Mouse (Mus musculus): ENCODE measurements around the gene Trpc4. TPM values are rescaled to one million over a fixed set of nuclear protein-coding genes. Genes with fewer than 3 reads are reported as not detected.

The Trpc4 gene
- polyA plus RNA-seq, 1 experiment from 2014 or later = 0.38 TPM

DNA sequence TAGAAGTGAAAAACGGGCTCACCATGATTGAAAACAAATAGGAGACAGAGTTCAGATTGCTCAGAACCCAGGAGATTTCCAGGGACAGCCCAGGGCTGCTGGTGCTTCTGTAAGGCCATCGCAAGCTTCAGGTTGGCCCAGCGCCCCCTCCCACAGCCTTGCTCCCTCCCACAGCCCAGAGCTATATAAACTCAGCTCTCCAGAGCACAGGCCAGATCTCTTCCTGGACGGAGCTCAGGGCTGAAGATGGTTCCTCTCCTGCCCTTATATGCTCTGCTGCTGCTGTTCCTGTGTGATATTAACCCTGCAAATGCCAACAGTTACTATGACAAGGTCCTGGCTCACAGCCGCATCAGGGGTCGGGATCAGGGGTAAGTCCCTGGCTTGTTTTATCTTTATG is 205.1 kb downstream of the Trpc4 start, which contains the start of gene Postn:
TSS of gene Postn (plus strand) at position 213 of the 400 bp plus-strand sequence.
- Histone ChIP-seq H3K9ac (ENCODE audit: low read length) (peak within 1 kb of the TSS; percentile 65), H3K4me3 (ENCODE audit: control insufficient read depth in 1 of 2, insufficient read depth in 1 of 2, low read depth in 1 of 2, low read length in 2 of 2) (peak within 1 kb of the TSS; percentile 35 to 38)
- 29% methylated on average over 6 of the region's 6 CpGs for WGBS

DNA sequence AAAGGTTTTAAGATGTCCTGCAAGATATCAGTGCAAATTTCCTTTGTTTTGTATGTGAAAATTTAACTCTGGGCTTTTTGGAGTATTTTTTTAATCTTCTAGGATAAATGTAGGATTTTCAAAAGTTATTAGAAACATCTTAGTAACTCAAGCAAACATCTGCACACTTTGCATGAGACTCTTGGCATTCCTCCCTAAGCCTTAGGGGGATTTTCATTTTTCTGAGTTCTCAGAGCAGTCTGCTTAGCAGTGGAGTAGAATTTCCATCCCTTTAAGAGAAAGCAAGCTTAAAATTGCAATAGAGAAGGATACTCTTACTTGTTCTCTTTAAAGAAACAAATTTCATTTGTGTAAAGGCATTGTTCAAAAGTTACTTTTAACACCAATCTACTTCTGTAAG is 205.8 kb downstream of the Trpc4 start:
- no peak overlapping the region; a peak in 1 of 4 replicates for H3K27ac ChIP-seq (replicated peaks in 1 of 2; ENCODE audit: control insufficient read depth in 1 of 2, insufficient read depth in 1 of 2, low read depth in 2 of 2, low read length in 2 of 2)
- peak overlapping the region; percentile 53 for H3K4me2 ChIP-seq (ENCODE audit: low read length)
- H3K9ac ChIP-seq (ENCODE audit: low read length) = peak overlapping the region; percentile 61
- H3K4me1 ChIP-seq (ENCODE audit: control insufficient read depth in 2 of 2, insufficient read depth in 2 of 2, low read length in 2 of 2) = peaks cover 0 to 2% of the 10 kb centered on the region in 2 experiments; a peak in 2 of 4 replicates
- H3K4me3 ChIP-seq (ENCODE audit: control insufficient read depth in 1 of 2, insufficient read depth in 1 of 2, low read depth in 1 of 2, low read length in 2 of 2) = peak overlapping the region in 1 of 2 experiments; percentile 35; a peak in 3 of 4 replicates
- ATAC-seq (ENCODE audit: insufficient number of reproducible peaks, insufficient read depth, low FRiP score, low read depth) = no peak
- no peaks in the 10 kb centered on the region for H3K27me3 ChIP-seq (ENCODE audit: control insufficient read depth, insufficient read depth, low read length)
- H3K36me3 ChIP-seq (ENCODE audit: control insufficient read depth, insufficient read depth, low read length) = peaks cover 14% of the 10 kb centered on the region; the same call in 1 of the 2 replicates
- H3K9me3 ChIP-seq (ENCODE audit: control insufficient read depth, low read length) = no peaks in the 10 kb centered on the region

More for the DNA sequence above, 205.1 kb downstream of the Trpc4 start, which contains the start of gene Postn:
- Histone ChIP-seq H3K27ac (replicated peaks in 1 of 2; ENCODE audit: control insufficient read depth in 1 of 2, insufficient read depth in 1 of 2, low read depth in 2 of 2, low read length in 2 of 2) (peak within 1 kb of the TSS; percentile 49 to 53), H3K4me2 (ENCODE audit: low read length) (peak within 1 kb of the TSS; percentile 53), H3K27me3 (ENCODE audit: control insufficient read depth, insufficient read depth, low read length) (no peaks in the 10 kb centered on the region), H3K36me3 (ENCODE audit: control insufficient read depth, insufficient read depth, low read length) (peaks cover 9% of the 10 kb centered on the region; the same call in 1 of the 2 replicates), H3K4me1 (ENCODE audit: control insufficient read depth in 2 of 2, insufficient read depth in 2 of 2, low read length in 2 of 2) (peaks cover 0 to 2% of the 10 kb centered on the region in 2 experiments; a peak in 2 of 4 replicates), H3K9me3 (ENCODE audit: control insufficient read depth, low read length) (no peaks in the 10 kb centered on the region)
- ATAC-seq (ENCODE audit: insufficient number of reproducible peaks, insufficient read depth, low FRiP score, low read depth) = peak; percentile 64; the same call in 1 of the 2 replicates

Other genes with a start within 250 kb of the Trpc4 start
- gene Postn, start 205.1 kb downstream of the Trpc4 start, polyA plus RNA-seq (2014; fragmentation: Nextera tagmentation; extraction: Ambion mirVana) = 321 and 331 TPM in 2 replicates

Data from heart, embryonic 14.5 days (tissue).